Mouse (Mus musculus) CH12.LX (cell line): ENCODE results near the gene Lcor. TPM values are rescaled to one million over a fixed set of nuclear protein-coding genes. Genes with fewer than 3 reads are reported as not detected.

Experiments
- DNase-seq: peaks from one replicate; pipeline ENCODE4 v3.0.0-alpha.2; 2013; ENCODE audit errors: extremely low read depth
- H3K27ac ChIP-seq: 2 replicates; pipeline ENCODE4 v1.5.1; 2012; ENCODE audit warnings: low read depth, mild to moderate bottlenecking, control low read depth, moderate library complexity; ENCODE audit not compliant: insufficient read depth
- H3K27me3 ChIP-seq: replicated peaks from 2 replicates; pipeline ENCODE3; 2012; ENCODE audit warnings: inconsistent platforms
- H3K36me3 ChIP-seq, 2 experiments: replicated peaks in 1 of 2; 2 replicates each; pipeline versions ENCODE3 to v1.6.1; 2012; ENCODE audit warnings: inconsistent platforms in 1 of 2, low read length in 1 of 2, mild to moderate bottlenecking in 1 of 2, mixed read lengths in 1 of 2, moderate library complexity in 1 of 2; ENCODE audit not compliant: control insufficient read depth in 1 of 2, insufficient read depth in 1 of 2
- H3K4me1 ChIP-seq, 2 experiments: 2 replicates each; pipeline ENCODE4 v1.6.1; 2012; ENCODE audit warnings: inconsistent platforms in 1 of 2, moderate library complexity in 1 of 2; ENCODE audit not compliant: insufficient read depth in 2 of 2, control insufficient read depth in 1 of 2
- H3K4me2 ChIP-seq: 2 replicates; pipeline ENCODE4 v1.6.1; 2012; ENCODE audit warnings: low read depth, mild to moderate bottlenecking, control low read depth; ENCODE audit not compliant: poor library complexity, insufficient read depth, severe bottlenecking
- H3K4me3 ChIP-seq, 3 experiments: fragments of 150-350 bp in 1 of 3; sonication (generic) in 1 of 3; replicated peaks in 1 of 3; 2 replicates each; pipeline versions ENCODE3 to v1.5.1; 2011 to 2012; ENCODE audit warnings: low read depth in 2 of 3, low read length in 2 of 3, mild to moderate bottlenecking in 2 of 3, moderate library complexity in 2 of 3, control low read depth in 1 of 3, improper control_type of control experiment in 1 of 3, inconsistent platforms in 1 of 3, mixed read lengths in 1 of 3; ENCODE audit not compliant: poor library complexity in 1 of 3
- H3K79me2 ChIP-seq: replicated peaks from 2 replicates; pipeline ENCODE4 v1.6.1; 2012; ENCODE audit warnings: mild to moderate bottlenecking, moderate library complexity; ENCODE audit not compliant: control insufficient read depth, poor library complexity, insufficient read depth, severe bottlenecking; ENCODE audit errors: extremely low read depth
- H3K9ac ChIP-seq: 2 replicates; pipeline ENCODE4 v1.6.1; 2012; ENCODE audit warnings: low read depth, mild to moderate bottlenecking, control low read depth, moderate library complexity; ENCODE audit not compliant: insufficient read depth
- H3K9me3 ChIP-seq: replicated peaks from 2 replicates; pipeline ENCODE3; 2012; ENCODE audit warnings: low read length, inconsistent platforms, mixed read lengths
- BHLHE40 ChIP-seq: IDR thresholded peaks from 2 replicates; pipeline ENCODE4 v1.6.1; 2011; ENCODE audit warnings: mild to moderate bottlenecking, low read depth, low read length, improper control_type of control experiment
- CTCF ChIP-seq, 2 experiments: IDR thresholded peaks in 1 of 2; conservative IDR thresholded peaks in 1 of 2; 2 replicates each; pipeline ENCODE4 v1.5.1; 2011 to 2012; ENCODE audit warnings: low read depth in 2 of 2, low read length in 2 of 2, improper control_type of control experiment in 1 of 2, inconsistent platforms in 1 of 2, mild to moderate bottlenecking in 1 of 2, moderate library complexity in 1 of 2
- E2F4 ChIP-seq: IDR thresholded peaks from 2 replicates; pipeline ENCODE4 v1.6.1; 2011; ENCODE audit warnings: low read depth, low read length, improper control_type of control experiment; ENCODE audit not compliant: insufficient replicate concordance
- ELF1 ChIP-seq: IDR thresholded peaks from 2 replicates; pipeline ENCODE4 v1.6.1; 2014; ENCODE audit warnings: low read depth, mild to moderate bottlenecking, inconsistent platforms, low read length, improper control_type of control experiment
- EP300 ChIP-seq: IDR thresholded peaks from 2 replicates; pipeline ENCODE4 v1.6.1; 2011; ENCODE audit warnings: low read length, improper control_type of control experiment
- JUND ChIP-seq: conservative IDR thresholded peaks from 2 replicates; pipeline ENCODE4 v1.6.1; 2011; ENCODE audit warnings: low read depth, low read length, improper control_type of control experiment
- MAFK ChIP-seq: IDR thresholded peaks from 2 replicates; pipeline ENCODE4 v1.6.1; 2011; ENCODE audit warnings: low read length, improper control_type of control experiment; ENCODE audit not compliant: insufficient replicate concordance
- MAX ChIP-seq: IDR thresholded peaks from 2 replicates; pipeline ENCODE4 v1.6.1; 2011; ENCODE audit warnings: low read length, improper control_type of control experiment
- MAZ ChIP-seq: IDR thresholded peaks from 2 replicates; pipeline ENCODE4 v1.6.1; 2012; ENCODE audit warnings: low read depth, mild to moderate bottlenecking, inconsistent platforms, low read length, improper control_type of control experiment, moderate library complexity
- MXI1 ChIP-seq: IDR thresholded peaks from 2 replicates; pipeline ENCODE4 v1.6.1; 2011; ENCODE audit warnings: mild to moderate bottlenecking, low read depth, low read length, improper control_type of control experiment
- NELFE ChIP-seq: IDR thresholded peaks from 2 replicates; pipeline ENCODE4 v1.6.1; 2011; ENCODE audit warnings: low read depth, low read length, improper control_type of control experiment
- POLR2A ChIP-seq: IDR thresholded peaks from 2 replicates; pipeline ENCODE4 v1.6.1; 2011; ENCODE audit warnings: low read depth, mild to moderate bottlenecking, improper control_type of control experiment, low read length
- RAD21 ChIP-seq: IDR thresholded peaks from 2 replicates; pipeline ENCODE4 v1.6.1; 2011; ENCODE audit warnings: low read depth, mild to moderate bottlenecking, low read length, improper control_type of control experiment, moderate library complexity
- RCOR1 ChIP-seq: conservative IDR thresholded peaks from 2 replicates; pipeline ENCODE4 v1.6.1; 2012; ENCODE audit warnings: low read depth, mild to moderate bottlenecking, inconsistent platforms, low read length, improper control_type of control experiment
- TCF12 ChIP-seq: IDR thresholded peaks from 2 replicates; pipeline ENCODE4 v1.6.1; 2014; ENCODE audit warnings: low read depth, mild to moderate bottlenecking, inconsistent platforms, low read length, improper control_type of control experiment
- UBTF ChIP-seq: IDR thresholded peaks from 2 replicates; pipeline ENCODE4 v1.6.1; 2012; ENCODE audit warnings: low read depth, mild to moderate bottlenecking, inconsistent platforms, low read length, improper control_type of control experiment, moderate library complexity
- ZMIZ1 ChIP-seq: IDR thresholded peaks from 2 replicates; pipeline ENCODE4 v1.6.1; 2012; ENCODE audit warnings: low read depth, mild to moderate bottlenecking, inconsistent platforms, low read length, improper control_type of control experiment
- ZNF384 ChIP-seq: IDR thresholded peaks from 2 replicates; pipeline ENCODE4 v1.6.1; 2012; ENCODE audit warnings: low read depth, low read length, improper control_type of control experiment, inconsistent platforms
- dilution Hi-C: fragments of 300-500 bp; cut with MboI; formaldehyde crosslinking; loops from 2 replicates; pipeline ENCODE4 v1.14.3; 2020; ENCODE audit warnings: low sequenced_read_pairs; ENCODE audit not compliant: extremely low pct_unique_long_range_greater_than_20kb, extremely low pct_ligation_motif_present
- in situ Hi-C: fragments of 300-500 bp; cut with MboI; formaldehyde crosslinking; loops from 3 replicates; pipeline ENCODE4 v1.14.3; 2019; ENCODE audit warnings: low sequenced_read_pairs, low pct_ligation_motif_present, low pct_unique_long_range_greater_than_20kb, mixed read lengths
- polyA plus RNA-seq: library from polyadenylated mRNA; unstranded; fragments of >175 nt; gene quantifications from 2 replicates; pipeline ENCODE4 v1.2.1, GENCODE M21; 2012; ENCODE audit warnings: low read depth; ENCODE audit not compliant: insufficient read length
- total RNA-seq, 2 experiments: library from RNA; depleted of rRNA; stranded (reverse); fragments of 300-350 nt in 1 of 2; fragments of >200 nt in 1 of 2; gene quantifications; 2 replicates each; pipeline ENCODE4 v1.2.3; 2012 to 2014

Lcor gene
- total and polyA plus RNA-seq, 3 experiments: 2.9 to 4.8 (median 3.4) TPM

DNA sequence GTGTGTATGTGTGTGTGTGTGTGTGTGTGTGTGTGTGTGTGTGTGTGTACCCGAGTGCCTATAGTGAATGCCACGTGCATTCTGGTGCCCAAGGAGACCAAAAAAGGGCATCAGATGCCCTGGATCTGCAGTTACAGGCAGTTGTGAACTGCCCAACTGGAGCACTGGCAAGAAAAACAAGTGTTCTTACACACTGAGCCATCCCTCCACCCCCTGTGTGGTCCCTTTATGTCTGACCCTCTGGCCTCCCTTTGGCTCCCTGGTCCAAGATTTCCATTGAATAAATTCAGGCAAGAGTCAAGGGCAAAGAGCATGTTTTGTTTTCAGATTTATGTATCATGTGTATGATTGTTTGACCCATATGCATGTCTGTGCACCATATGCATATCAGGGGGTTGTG lies 35.3 kb upstream of the Lcor start:
- no peak overlapping the region for H3K4me2 ChIP-seq
- no peak for DNase-seq
- H3K4me3 ChIP-seq: no peak overlapping the region
- dilution Hi-C loops: no loop called here
- in situ Hi-C loops: no loop called here
- H3K27me3 ChIP-seq: no peaks in the 10 kb centered on the region
- H3K9me3 ChIP-seq: no peaks in the 10 kb centered on the region
- H3K27ac ChIP-seq: no peak overlapping the region
- peaks cover 0 to 13% of the 10 kb centered on the region in 2 experiments; a peak in 3 of 4 replicates for H3K4me1 ChIP-seq
- no peaks in the 10 kb centered on the region for H3K36me3 ChIP-seq
- no peak overlapping the region for H3K9ac ChIP-seq
- no peak for TF ChIP-seq RAD21
- no peak for TF ChIP-seq MXI1
- TF ChIP-seq RCOR1: no peak
- no peak for TF ChIP-seq ZNF384
- TF ChIP-seq MAZ: no peak
- TF ChIP-seq UBTF: no peak
- no peak for TF ChIP-seq CTCF (conservative IDR thresholded peaks at IDR 0.05 in 1 of 2, IDR thresholded peaks at IDR 0.05 in 1 of 2; ENCODE audit: low read depth in 2 of 2, low read length in 2 of 2)
- TF ChIP-seq ZMIZ1: no peak
- TF ChIP-seq JUND: no peak
- TF ChIP-seq ELF1: no peak
- TF ChIP-seq BHLHE40: no peak
- TF ChIP-seq MAFK: no peak
- TF ChIP-seq, all 38 proteins: peak for 0
- no peaks in the 10 kb centered on the region for H3K79me2 ChIP-seq

DNA sequence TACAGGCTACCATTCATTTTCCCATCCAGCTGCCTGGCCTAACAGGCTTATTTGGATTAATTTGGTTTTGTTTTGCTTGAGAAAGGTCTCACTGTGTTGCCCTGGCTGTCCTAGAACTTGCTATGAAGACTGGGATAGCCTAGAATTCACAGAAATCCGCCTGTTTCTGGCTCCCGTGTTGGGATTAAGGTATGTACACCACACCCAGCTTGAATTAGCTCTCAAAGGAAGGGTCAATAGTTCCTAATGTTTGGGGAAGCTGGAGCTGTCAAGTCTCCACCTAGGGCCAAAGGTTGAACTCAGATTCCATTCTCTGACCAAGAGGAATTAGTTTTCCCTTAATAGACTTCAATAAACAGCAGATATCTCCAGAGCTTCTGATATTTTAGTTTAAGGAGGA lies 34.7 kb upstream of the Lcor start:
- Histone ChIP-seq H3K27me3 (no peaks in the 10 kb centered on the region), H3K4me2 (no peak overlapping the region), H3K4me1 (peaks cover 0 to 9% of the 10 kb centered on the region in 2 experiments; a peak in 3 of 4 replicates), H3K9ac (no peak overlapping the region), H3K79me2 (no peaks in the 10 kb centered on the region), H3K4me3 (no peak overlapping the region), H3K9me3 (no peaks in the 10 kb centered on the region), H3K36me3 (no peaks in the 10 kb centered on the region)
- in situ Hi-C loops: no loop called here
- TF ChIP-seq MAFK (no peak), MAX (no peak), NELFE (no peak), TCF12 (no peak), E2F4 (no peak), JUND (no peak), POLR2A (no peak), EP300 (no peak)
- TF ChIP-seq, all 38 proteins: peak for 0
- no peak overlapping the region for H3K27ac ChIP-seq
- DNase-seq: no peak
- dilution Hi-C loops: no loop called here
